Mouse (Mus musculus): ENCODE results near the gene Tspan12.
"Not testable (repeated sequence)": the region's sequence is repeated elsewhere in the genome, so short reads cannot be mapped to it uniquely, and the experiment has no call there.

The Tspan12 gene

GRCm38 (mm10) chr6:21828001-21828400, 24.3 kb downstream of the Tspan12 start:
- DNase-seq: no peak

GRCm38 (mm10) chr6:21823694-21824093, 28.6 kb downstream of the Tspan12 start:
- DNase-seq: no peak

- DNase-seq: peak in 1 of 2 experiments; percentile 21
These were observed 29.0 kb downstream of the Tspan12 start for GRCm38 (mm10) chr6:21823281-21823680.

GRCm38 (mm10) chr6:21822721-21823134, 29.6 kb downstream of the Tspan12 start:
- no peak for DNase-seq

GRCm38 (mm10) chr6:21818107-21818807, 34.1 kb downstream of the Tspan12 start:
- no peak for DNase-seq

GRCm38 (mm10) chr6:21806005-21806404, 46.3 kb downstream of the Tspan12 start:
- no peak for DNase-seq

GRCm38 (mm10) chr6:21805013-21805570, 47.2 kb downstream of the Tspan12 start:
- DNase-seq: no peak

- no peak for DNase-seq
These were observed 48.6 kb downstream of the Tspan12 start for GRCm38 (mm10) chr6:21803483-21804340.

GRCm38 (mm10) chr6:21798581-21798980, 53.7 kb downstream of the Tspan12 start:
- no peak for DNase-seq

GRCm38 (mm10) chr6:21797087-21797486, 55.2 kb downstream of the Tspan12 start:
- DNase-seq: no peak

- DNase-seq: no peak
These were observed 55.9 kb downstream of the Tspan12 start for GRCm38 (mm10) chr6:21796413-21796812.

GRCm38 (mm10) chr6:21795410-21795809, 56.9 kb downstream of the Tspan12 start:
- DNase-seq: no peak

- DNase-seq: peak; percentile 68 to 77
These were observed 57.3 kb downstream of the Tspan12 start for GRCm38 (mm10) chr6:21795072-21795407.

GRCm38 (mm10) chr6:21794337-21795071, 57.8 kb downstream of the Tspan12 start:
- DNase-seq: no peak

GRCm38 (mm10) chr6:21791307-21791706, 61.0 kb downstream of the Tspan12 start:
- DNase-seq: no peak

- DNase-seq: no peak
These were observed 61.7 kb downstream of the Tspan12 start for GRCm38 (mm10) chr6:21790550-21791086.

GRCm38 (mm10) chr6:21790036-21790435, 62.3 kb downstream of the Tspan12 start:
- no peak for DNase-seq

GRCm38 (mm10) chr6:21789582-21789981, 62.7 kb downstream of the Tspan12 start:
- not testable (repeated sequence) for DNase-seq

GRCm38 (mm10) chr6:21787757-21788156, 64.6 kb downstream of the Tspan12 start:
- DNase-seq: no peak

GRCm38 (mm10) chr6:21787274-21787673, 65.0 kb downstream of the Tspan12 start:
- DNase-seq: no peak

- DNase-seq: no peak
These were observed 78.0 kb downstream of the Tspan12 start for GRCm38 (mm10) chr6:21774213-21774916.

- no peak for DNase-seq
These were observed 82.9 kb downstream of the Tspan12 start for GRCm38 (mm10) chr6:21769447-21769809.

Data from cerebellum, postnatal 25 days (tissue).